Mouse (Mus musculus) lung, postnatal 0 days (tissue): ENCODE data around the gene Mrps10. TPM values are rescaled to one million over a fixed set of nuclear protein-coding genes. Genes with fewer than 3 reads are reported as not detected.

Experiments
- ATAC-seq: fragments of 200-750 bp; cut with Nextera tagmentation; 2 replicates; pipeline ENCODE4 v1.8.0; 2017; ENCODE audit warnings: moderate library complexity
- DNase-seq: peaks from one replicate; pipeline ENCODE4 v3.0.0-alpha.2; 2016; ENCODE audit warnings: low spot score
- H3K27ac ChIP-seq: fragments of 300-500 bp; sonication (generic); 2 replicates; pipeline ENCODE4 v1.5.1; 2014; ENCODE audit warnings: antibody characterized with exemption, mild to moderate bottlenecking, low read length, mixed read lengths
- H3K27me3 ChIP-seq: fragments of 300-500 bp; sonication (generic); replicated peaks from 2 replicates; pipeline ENCODE4 v1.6.1; 2014; ENCODE audit warnings: low read length, mixed read lengths; ENCODE audit not compliant: insufficient read depth
- H3K36me3 ChIP-seq: fragments of 300-500 bp; sonication (generic); 2 replicates; pipeline ENCODE4 v1.6.1; 2014; ENCODE audit warnings: low read length, mixed read lengths; ENCODE audit not compliant: insufficient read depth
- H3K4me1 ChIP-seq: fragments of 300-500 bp; sonication (generic); 2 replicates; pipeline ENCODE4 v1.6.1; 2014; ENCODE audit warnings: antibody characterized with exemption, low read depth, low read length, mixed read lengths; ENCODE audit not compliant: insufficient read depth
- H3K4me2 ChIP-seq: fragments of 300-500 bp; sonication (generic); replicated peaks from 2 replicates; pipeline ENCODE4 v1.6.1; 2014; ENCODE audit warnings: low read depth, mild to moderate bottlenecking, low read length, moderate library complexity, mixed read lengths
- H3K4me3 ChIP-seq: fragments of 300-500 bp; sonication (generic); 2 replicates; pipeline ENCODE4 v1.5.1; 2014; ENCODE audit warnings: low read depth, low read length
- H3K9ac ChIP-seq: fragments of 300-500 bp; sonication (generic); replicated peaks from 2 replicates; pipeline ENCODE4 v1.6.1; 2014; ENCODE audit warnings: low read depth, mild to moderate bottlenecking
- H3K9me3 ChIP-seq: fragments of 300-500 bp; sonication (generic); 2 replicates; pipeline ENCODE4 v1.6.1; 2016; ENCODE audit warnings: low read length, mixed read lengths
- CTCF ChIP-seq: IDR thresholded peaks from 2 replicates; pipeline ENCODE4 v1.5.1; 2016; ENCODE audit warnings: antibody characterized with exemption, mild to moderate bottlenecking
- EP300 ChIP-seq: IDR thresholded peaks from 2 replicates; pipeline ENCODE4 v1.6.1; 2016; ENCODE audit warnings: antibody characterized with exemption, mild to moderate bottlenecking, control low read depth
- WGBS: fragments of 180-500 bp; shearing (Covaris S2); extraction: QIAGEN DNeasy Blood & Tissue Kit; methylation state at CpG from one replicate; pipeline ENCODE4 v1.1.7; 2014; 5-methylcytosine and 5-hydroxymethylcytosine counted together
- polyA plus RNA-seq: library from polyadenylated mRNA; unstranded; fragments of >200 nt; fragmentation: Nextera tagmentation; extraction: Ambion mirVana; gene quantifications from 2 replicates; pipeline ENCODE4 v1.2.1, GENCODE M21; 2015

Gene Mrps10
- polyA plus RNA-seq, 1 experiment from 2014 or later = 47.5 TPM

DNA sequence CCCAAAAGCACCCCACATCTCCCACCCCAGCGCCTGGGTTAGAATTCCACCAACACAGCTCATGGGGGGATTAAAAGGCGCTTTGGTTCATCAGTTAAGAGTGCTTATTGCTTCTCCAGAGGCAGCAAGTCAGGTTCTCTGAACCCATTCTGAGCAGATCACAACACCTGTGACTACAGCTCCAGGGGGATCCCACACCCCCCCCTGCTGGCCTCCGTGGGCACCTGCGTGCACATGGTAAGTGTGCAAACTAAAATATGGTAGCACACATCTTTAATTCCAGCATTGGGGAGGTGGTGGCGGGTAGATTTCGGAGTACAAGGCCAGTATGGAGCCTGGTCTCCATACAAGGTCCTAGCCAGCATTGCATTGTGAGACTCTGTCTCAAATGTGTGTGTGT is 58.6 kb downstream of the Mrps10 start:
- Histone ChIP-seq H3K4me3 (no peak overlapping the region), H3K9me3 (no peaks in the 10 kb centered on the region), H3K4me2 (no peak overlapping the region), H3K9ac (no peak overlapping the region), H3K27me3 (no peaks in the 10 kb centered on the region; the same call in 1 of the 2 replicates), H3K4me1 (no peaks in the 10 kb centered on the region), H3K27ac (no peak overlapping the region), H3K36me3 (no peaks in the 10 kb centered on the region)
- WGBS = 84% methylated on average over 6 of the region's 6 CpGs
- TF ChIP-seq CTCF = peak; percentile 43
- no peak for TF ChIP-seq EP300
- ATAC-seq (no peak), DNase-seq (no peak)

DNA sequence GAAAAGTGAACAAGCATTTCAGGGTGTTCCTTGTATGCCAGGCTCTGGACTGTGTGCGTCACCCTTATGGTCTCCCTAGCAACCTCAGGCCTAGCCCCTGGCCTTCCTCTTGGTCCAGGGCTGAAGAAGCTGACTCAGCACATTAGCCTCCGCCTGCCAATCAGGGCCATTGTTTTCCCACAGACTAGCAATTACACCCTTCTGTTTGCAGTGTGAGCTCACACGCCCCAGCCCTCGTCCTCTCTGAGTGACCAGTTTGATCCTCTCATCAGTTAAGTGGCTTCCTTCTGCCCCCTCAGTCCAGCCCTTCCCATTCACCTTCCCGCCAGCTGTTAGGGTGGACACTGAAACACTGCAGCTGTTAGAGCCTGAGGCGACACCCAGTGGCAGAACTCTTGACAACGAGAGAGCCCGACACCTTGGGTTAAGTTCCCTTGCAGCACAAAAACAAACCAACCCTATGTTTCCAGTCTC is 60.2 kb downstream of the Mrps10 start:
- Histone ChIP-seq H3K27me3 (no peaks in the 10 kb centered on the region), H3K4me3 (no peak overlapping the region), H3K27ac (no peak overlapping the region), H3K36me3 (no peaks in the 10 kb centered on the region), H3K9me3 (no peaks in the 10 kb centered on the region), H3K9ac (no peak overlapping the region), H3K4me1 (no peaks in the 10 kb centered on the region), H3K4me2 (no peak overlapping the region)
- TF ChIP-seq CTCF (peak; percentile 82), EP300 (no peak)
- 4% methylated on average over 8 of the region's 8 CpGs for WGBS
- ATAC-seq (peak; percentile 93), DNase-seq (peak; percentile 88)

DNA sequence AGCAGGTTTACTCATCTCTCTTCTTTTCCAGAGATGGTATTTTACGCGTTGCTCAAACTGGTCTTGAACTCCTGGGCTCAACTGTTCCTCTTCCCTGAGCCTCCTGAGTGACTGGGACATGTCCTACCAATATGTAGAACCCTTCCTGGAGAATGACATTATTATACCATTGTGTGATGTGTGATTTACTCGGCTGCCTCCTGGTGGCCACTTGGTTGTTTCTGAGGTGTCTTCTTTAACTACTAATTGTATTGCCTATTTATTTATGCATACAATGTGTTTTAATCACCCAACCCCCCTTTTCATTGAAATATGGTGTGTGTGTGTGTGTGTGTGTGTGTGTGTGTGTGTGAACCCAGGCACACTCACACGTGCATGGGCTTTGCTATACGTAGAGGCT is 62.1 kb downstream of the Mrps10 start:
- H3K27ac ChIP-seq = no peak overlapping the region
- no peak for ATAC-seq
- WGBS = 68% methylated on average over 5 of the region's 5 CpGs

More for the DNA sequence above, 62.1 kb downstream of the Mrps10 start:
- TF ChIP-seq CTCF (peak; percentile 55), EP300 (no peak)
- Histone ChIP-seq H3K36me3 (no peaks in the 10 kb centered on the region), H3K4me3 (no peak overlapping the region), H3K4me2 (no peak overlapping the region), H3K27me3 (no peaks in the 10 kb centered on the region), H3K4me1 (no peaks in the 10 kb centered on the region), H3K9ac (no peak overlapping the region), H3K9me3 (no peaks in the 10 kb centered on the region)
- DNase-seq = no peak

Other genes with a start within 250 kb of the Mrps10 start
- gene Guca1b, start 16.5 kb downstream of the Mrps10 start, polyA plus RNA-seq = 0.23 and 0.43 TPM in 2 replicates
- gene Guca1a, start 31.7 kb downstream of the Mrps10 start, polyA plus RNA-seq = 1.9 and 2.0 TPM in 2 replicates
- gene AI661453, start 67.7 kb downstream of the Mrps10 start, polyA plus RNA-seq = 2.8 and 3.3 TPM in 2 replicates
- gene 1700001C19Rik, start 68.5 kb downstream of the Mrps10 start, polyA plus RNA-seq = 0.15 and 0.44 TPM in 2 replicates
- gene Taf8, start 133.4 kb downstream of the Mrps10 start, polyA plus RNA-seq = 16.0 and 22.4 TPM in 2 replicates
- gene Ccnd3, start 136.2 kb downstream of the Mrps10 start, polyA plus RNA-seq = 195 and 214 TPM in 2 replicates
- gene Bysl, start 242.6 kb downstream of the Mrps10 start, polyA plus RNA-seq = 9.9 and 10.4 TPM in 2 replicates
- 31.6 and 32.8 TPM in 2 replicates for gene Med20, start 242.7 kb downstream of the Mrps10 start, polyA plus RNA-seq
- gene Gm20517, start 242.7 kb downstream of the Mrps10 start, polyA plus RNA-seq = 0.64 and 1.4 TPM in 2 replicates